Mouse (Mus musculus): Measurements from ENCODE around the gene C130026I21Rik. TPM values are rescaled to one million over a fixed set of nuclear protein-coding genes. Genes with fewer than 3 reads are reported as not detected.
"Not testable (repeated sequence)": the region's sequence is repeated elsewhere in the genome, so short reads cannot be mapped to it uniquely, and the experiment has no call there.

C130026I21Rik gene
- polyA plus RNA-seq, 1 experiment from 2014 or later, result not detected

DNA sequence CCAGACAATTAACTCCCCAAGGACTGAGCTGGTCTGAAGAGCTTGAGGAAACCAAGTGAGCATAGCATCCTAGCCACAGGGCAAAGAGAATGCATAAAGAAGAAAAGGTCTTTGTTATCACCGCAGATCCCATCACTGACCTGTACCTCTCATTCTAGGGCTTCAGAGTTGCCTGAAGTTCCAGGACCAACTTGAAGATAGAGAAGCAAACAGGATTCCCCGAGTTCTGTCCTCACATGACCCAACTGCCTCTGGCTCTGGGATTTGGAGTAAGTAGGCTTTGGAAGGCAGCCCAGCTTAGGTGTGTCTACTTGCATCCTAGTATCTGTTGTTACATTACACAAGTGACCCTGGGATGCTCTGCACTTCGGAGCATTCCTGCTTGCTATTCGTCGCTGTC lies 157.5 kb downstream of the C130026I21Rik start:
- H3K27me3 ChIP-seq (replicated peaks; ENCODE audit: control insufficient read depth, insufficient read depth, low read length); H3K4me2 ChIP-seq; ATAC-seq (replicated peaks; ENCODE audit: low FRiP score); H3K36me3 ChIP-seq (ENCODE audit: control insufficient read depth, insufficient read depth, low read length); H3K9ac ChIP-seq (ENCODE audit: low read depth, low read length); H3K4me3 ChIP-seq (ENCODE audit: low read depth, low read length); DNase-seq (ENCODE audit: low spot score); H3K9me3 ChIP-seq (ENCODE audit: control insufficient read depth, low read length); H3K27ac ChIP-seq (ENCODE audit: low read depth, low read length); H3K4me1 ChIP-seq (replicated peaks; ENCODE audit: control insufficient read depth, insufficient read depth, low read length): not testable (repeated sequence)
- WGBS, result 61% methylated on average over 2 of the region's 5 CpGs

GRCm38 (mm10) chr1:85112266-85112665 lies 158.1 kb downstream of the C130026I21Rik start:
- not testable (repeated sequence) for H3K27ac ChIP-seq (ENCODE audit: low read depth, low read length); ATAC-seq (replicated peaks; ENCODE audit: low FRiP score); H3K36me3 ChIP-seq (ENCODE audit: control insufficient read depth, insufficient read depth, low read length); DNase-seq (ENCODE audit: low spot score); H3K27me3 ChIP-seq (replicated peaks; ENCODE audit: control insufficient read depth, insufficient read depth, low read length); H3K9me3 ChIP-seq (ENCODE audit: control insufficient read depth, low read length); H3K9ac ChIP-seq (ENCODE audit: low read depth, low read length); H3K4me3 ChIP-seq (ENCODE audit: low read depth, low read length); H3K4me1 ChIP-seq (replicated peaks; ENCODE audit: control insufficient read depth, insufficient read depth, low read length); H3K4me2 ChIP-seq
- 80% methylated on average over 7 of the region's 7 CpGs for WGBS

- not testable (repeated sequence) for H3K36me3 ChIP-seq (ENCODE audit: control insufficient read depth, insufficient read depth, low read length); ATAC-seq (replicated peaks; ENCODE audit: low FRiP score); H3K27me3 ChIP-seq (replicated peaks; ENCODE audit: control insufficient read depth, insufficient read depth, low read length); DNase-seq (ENCODE audit: low spot score); H3K27ac ChIP-seq (ENCODE audit: low read depth, low read length); H3K9ac ChIP-seq (ENCODE audit: low read depth, low read length); H3K4me3 ChIP-seq (ENCODE audit: low read depth, low read length); H3K9me3 ChIP-seq (ENCODE audit: control insufficient read depth, low read length); H3K4me1 ChIP-seq (replicated peaks; ENCODE audit: control insufficient read depth, insufficient read depth, low read length); H3K4me2 ChIP-seq
- 58% methylated on average over 9 of the region's 10 CpGs for WGBS
Measured at GRCm38 (mm10) chr1:85111572-85111971, 158.8 kb downstream of the C130026I21Rik start.

GRCm38 (mm10) chr1:85110876-85111275 lies 159.5 kb downstream of the C130026I21Rik start:
- not testable (repeated sequence) for H3K27ac ChIP-seq (ENCODE audit: low read depth, low read length); H3K36me3 ChIP-seq (ENCODE audit: control insufficient read depth, insufficient read depth, low read length); ATAC-seq (replicated peaks; ENCODE audit: low FRiP score); H3K9ac ChIP-seq (ENCODE audit: low read depth, low read length); H3K4me3 ChIP-seq (ENCODE audit: low read depth, low read length); H3K4me2 ChIP-seq; H3K4me1 ChIP-seq (replicated peaks; ENCODE audit: control insufficient read depth, insufficient read depth, low read length); H3K9me3 ChIP-seq (ENCODE audit: control insufficient read depth, low read length); H3K27me3 ChIP-seq (replicated peaks; ENCODE audit: control insufficient read depth, insufficient read depth, low read length); DNase-seq (ENCODE audit: low spot score)
- WGBS, result 71% methylated on average over 2 of the region's 3 CpGs

- H3K4me2 ChIP-seq; H3K27ac ChIP-seq (ENCODE audit: low read depth, low read length); DNase-seq (ENCODE audit: low spot score); H3K9ac ChIP-seq (ENCODE audit: low read depth, low read length); H3K4me1 ChIP-seq (replicated peaks; ENCODE audit: control insufficient read depth, insufficient read depth, low read length); H3K36me3 ChIP-seq (ENCODE audit: control insufficient read depth, insufficient read depth, low read length); H3K4me3 ChIP-seq (ENCODE audit: low read depth, low read length); ATAC-seq (replicated peaks; ENCODE audit: low FRiP score); H3K9me3 ChIP-seq (ENCODE audit: control insufficient read depth, low read length); H3K27me3 ChIP-seq (replicated peaks; ENCODE audit: control insufficient read depth, insufficient read depth, low read length): not testable (repeated sequence)
- WGBS, result no CpG with 5 or more reads among the region's 7 CpGs
Measured at GRCm38 (mm10) chr1:85109753-85110152, 160.6 kb downstream of the C130026I21Rik start, which contains the start of gene A530032D15Rik. Gene A530032D15Rik, minus strand, starts transcription at chr1:85109853.

GRCm38 (mm10) chr1:85106013-85106412 lies 164.4 kb downstream of the C130026I21Rik start:
- H3K36me3 ChIP-seq (ENCODE audit: control insufficient read depth, insufficient read depth, low read length); H3K27me3 ChIP-seq (replicated peaks; ENCODE audit: control insufficient read depth, insufficient read depth, low read length); H3K4me1 ChIP-seq (replicated peaks; ENCODE audit: control insufficient read depth, insufficient read depth, low read length); H3K4me3 ChIP-seq (ENCODE audit: low read depth, low read length); ATAC-seq (replicated peaks; ENCODE audit: low FRiP score); H3K9me3 ChIP-seq (ENCODE audit: control insufficient read depth, low read length); DNase-seq (ENCODE audit: low spot score); H3K9ac ChIP-seq (ENCODE audit: low read depth, low read length); H3K27ac ChIP-seq (ENCODE audit: low read depth, low read length); H3K4me2 ChIP-seq: not testable (repeated sequence)
- WGBS, result 66% methylated on average over 5 of the region's 6 CpGs

GRCm38 (mm10) chr1:85105336-85105735 lies 165.0 kb downstream of the C130026I21Rik start:
- not testable (repeated sequence) for H3K9ac ChIP-seq (ENCODE audit: low read depth, low read length); H3K27ac ChIP-seq (ENCODE audit: low read depth, low read length); H3K9me3 ChIP-seq (ENCODE audit: control insufficient read depth, low read length); H3K36me3 ChIP-seq (ENCODE audit: control insufficient read depth, insufficient read depth, low read length); H3K4me1 ChIP-seq (replicated peaks; ENCODE audit: control insufficient read depth, insufficient read depth, low read length); H3K4me2 ChIP-seq; ATAC-seq (replicated peaks; ENCODE audit: low FRiP score); H3K27me3 ChIP-seq (replicated peaks; ENCODE audit: control insufficient read depth, insufficient read depth, low read length); H3K4me3 ChIP-seq (ENCODE audit: low read depth, low read length); DNase-seq (ENCODE audit: low spot score)
- WGBS, result 59% methylated on average over 4 of the region's 4 CpGs

DNA sequence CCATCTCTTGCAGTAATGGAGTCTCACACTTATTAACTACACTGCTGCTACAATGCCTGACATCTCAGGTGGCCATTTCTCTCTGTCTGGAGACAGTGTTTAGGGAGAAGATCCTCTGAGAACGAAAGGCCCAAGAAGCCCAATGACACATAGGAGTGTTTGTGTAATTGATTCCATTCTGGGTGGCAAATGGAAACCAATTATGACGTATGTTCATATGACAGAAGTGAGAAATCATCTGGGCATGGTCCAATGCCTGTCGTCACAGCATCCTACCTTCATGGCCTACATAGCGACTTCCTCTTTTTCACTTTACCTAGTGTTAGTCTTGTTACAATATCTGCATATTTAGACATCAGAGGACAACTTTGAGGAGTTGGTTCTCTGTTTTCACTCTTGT lies 168.6 kb downstream of the C130026I21Rik start:
- not testable (repeated sequence) for H3K36me3 ChIP-seq (ENCODE audit: control insufficient read depth, insufficient read depth, low read length); DNase-seq (ENCODE audit: low spot score); H3K9ac ChIP-seq (ENCODE audit: low read depth, low read length); H3K4me1 ChIP-seq (replicated peaks; ENCODE audit: control insufficient read depth, insufficient read depth, low read length); ATAC-seq (replicated peaks; ENCODE audit: low FRiP score); H3K27ac ChIP-seq (ENCODE audit: low read depth, low read length); H3K4me2 ChIP-seq; H3K4me3 ChIP-seq (ENCODE audit: low read depth, low read length); H3K27me3 ChIP-seq (replicated peaks; ENCODE audit: control insufficient read depth, insufficient read depth, low read length); H3K9me3 ChIP-seq (ENCODE audit: control insufficient read depth, low read length)
- WGBS, result 80% methylated on average over 4 of the region's 4 CpGs

- DNase-seq (ENCODE audit: low spot score); ATAC-seq (replicated peaks; ENCODE audit: low FRiP score); H3K27me3 ChIP-seq (replicated peaks; ENCODE audit: control insufficient read depth, insufficient read depth, low read length); H3K36me3 ChIP-seq (ENCODE audit: control insufficient read depth, insufficient read depth, low read length); H3K4me1 ChIP-seq (replicated peaks; ENCODE audit: control insufficient read depth, insufficient read depth, low read length); H3K27ac ChIP-seq (ENCODE audit: low read depth, low read length); H3K4me2 ChIP-seq; H3K9me3 ChIP-seq (ENCODE audit: control insufficient read depth, low read length); H3K9ac ChIP-seq (ENCODE audit: low read depth, low read length); H3K4me3 ChIP-seq (ENCODE audit: low read depth, low read length): not testable (repeated sequence)
- 64% methylated on average over 1 of the region's 1 CpGs for WGBS
Measured at GRCm38 (mm10) chr1:85099864-85100263, 170.5 kb downstream of the C130026I21Rik start, which contains the start of gene Gm10553. Gene Gm10553, plus strand, starts transcription at chr1:85100164.

Measured in liver, embryonic 11.5 days (tissue).